Mouse (Mus musculus): Measurements from ENCODE around the gene Gtf2h1.

GRCm38 (mm10) chr7:46814012-46814411 is 18.1 kb downstream of the Gtf2h1 start:
- TF ChIP-seq EP300 (IDR thresholded peaks at IDR 0.05; ENCODE audit: low read depth) (no peak), CTCF (IDR thresholded peaks at IDR 0.05; ENCODE audit: low read depth) (no peak)
